Mouse (Mus musculus) heart, adult 2 months (tissue): ENCODE measurements around the gene Hacd4.

Experiments used
- CTCF ChIP-seq: fragments of 200-600 bp; IDR thresholded peaks from 2 replicates; pipeline ENCODE4 v1.8.1; 2022; ENCODE audit warnings: antibody characterized with exemption, mild to moderate bottlenecking, moderate library complexity
- EP300 ChIP-seq: fragments of 200-500 bp; IDR thresholded peaks from 2 replicates; pipeline ENCODE4 v1.6.1; 2011; ENCODE audit warnings: low read depth, low read length, control low read depth; ENCODE audit not compliant: insufficient read depth
- POLR2A ChIP-seq: fragments of 200-500 bp; IDR thresholded peaks from 2 replicates; pipeline ENCODE4 v1.6.1; 2011; ENCODE audit warnings: mild to moderate bottlenecking, low read depth, low read length, control low read depth; ENCODE audit not compliant: insufficient read depth

DNA sequence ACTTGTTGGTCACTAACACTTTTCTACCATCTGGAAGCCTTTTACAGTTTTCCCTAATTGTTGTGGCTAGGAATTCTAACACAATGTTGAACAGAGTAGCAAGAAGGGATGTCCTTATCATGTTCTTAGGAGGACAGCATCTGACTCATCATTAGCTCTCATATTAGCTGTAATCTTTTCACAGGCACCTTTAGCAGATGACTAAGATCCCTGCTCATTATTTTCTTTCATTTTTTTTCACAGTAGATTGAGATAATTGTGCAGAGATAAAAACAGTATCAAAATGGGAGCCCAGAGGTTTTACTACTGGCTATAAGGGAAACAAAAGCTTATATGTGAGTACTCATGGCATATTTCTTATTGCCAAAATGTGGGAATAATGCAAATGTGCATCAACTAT, 14.2 kb downstream of the Hacd4 start:
- no peak for TF ChIP-seq POLR2A
- TF ChIP-seq CTCF: no peak
- no peak for TF ChIP-seq EP300
